Mouse (Mus musculus): ENCODE results near the gene Mafg. TPM values are rescaled to one million over a fixed set of nuclear protein-coding genes. Genes with fewer than 3 reads are reported as not detected.

The Mafg gene
- polyA plus RNA-seq, 1 experiment from 2014 or later, result 35.4 TPM

DNA sequence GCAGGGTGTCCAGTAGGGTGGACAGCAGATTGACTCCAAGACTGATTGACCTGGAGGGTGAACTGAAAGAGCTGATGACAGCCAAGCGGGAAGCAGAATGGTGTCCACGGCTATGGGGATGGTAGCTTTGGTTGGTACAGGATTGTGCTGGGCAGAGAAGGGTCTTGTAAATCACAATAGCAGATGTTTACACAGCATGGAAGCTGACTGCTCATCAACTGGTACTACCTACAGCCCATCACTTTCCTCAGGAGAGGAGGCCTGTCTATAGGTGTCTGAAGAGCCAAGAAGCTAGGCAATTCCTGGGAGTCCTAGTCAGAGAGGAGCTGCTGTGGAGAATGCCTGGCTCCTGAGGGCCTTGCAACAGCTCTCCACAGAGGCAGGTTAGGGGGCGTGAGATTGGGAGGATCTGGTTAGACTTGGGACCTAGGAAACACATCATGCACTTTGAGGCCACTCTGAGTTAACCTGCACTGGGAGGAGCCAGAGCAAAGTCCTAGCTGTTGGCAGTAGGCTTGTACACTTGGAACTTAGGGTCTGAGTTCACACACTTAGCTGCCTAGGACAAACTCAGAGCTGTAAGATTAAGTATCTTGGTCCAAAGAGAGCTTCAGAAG lies 56.9 kb downstream of the Mafg start:
- Histone ChIP-seq H3K4me3 (replicated peaks; ENCODE audit: low read length) (no peak overlapping the region), H3K4me2 (replicated peaks) (no peak overlapping the region), H3K27me3 (ENCODE audit: control insufficient read depth, insufficient read depth, low read length) (no peaks in the 10 kb centered on the region), H3K27ac (no peak overlapping the region), H3K4me1 (replicated peaks; ENCODE audit: control insufficient read depth, insufficient read depth, low read length) (peaks cover 24% of the 10 kb centered on the region), H3K9ac (no peak overlapping the region), H3K36me3 (replicated peaks; ENCODE audit: control insufficient read depth, insufficient read depth) (peaks cover 33% of the 10 kb centered on the region), H3K9me3 (ENCODE audit: control insufficient read depth, low read length) (no peaks in the 10 kb centered on the region)
- 87% methylated on average over 3 of the region's 3 CpGs for WGBS
- ATAC-seq (ENCODE audit: low FRiP score) (no peak), DNase-seq (ENCODE audit: low spot score) (no peak)

DNA sequence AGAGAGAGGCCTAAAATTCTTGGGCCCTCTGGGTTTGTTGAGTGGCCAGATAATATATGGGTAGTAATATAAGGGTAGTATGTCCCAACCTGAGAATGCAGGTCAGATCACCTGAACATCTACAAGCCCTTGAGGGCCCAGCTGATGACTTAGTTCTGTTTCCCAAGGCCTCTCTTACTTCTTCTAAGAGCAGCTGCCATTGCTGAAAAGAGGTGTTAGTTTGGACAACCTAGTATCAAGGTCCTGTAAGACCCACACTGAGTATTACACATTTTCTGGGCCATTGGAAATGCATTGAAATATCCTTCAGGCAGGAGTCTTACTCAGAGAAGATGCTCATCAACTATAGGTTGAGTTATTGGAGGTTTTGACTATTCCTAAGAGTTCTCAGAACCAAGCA lies 57.5 kb downstream of the Mafg start:
- Histone ChIP-seq H3K4me3 (replicated peaks; ENCODE audit: low read length) (no peak overlapping the region), H3K27me3 (ENCODE audit: control insufficient read depth, insufficient read depth, low read length) (no peaks in the 10 kb centered on the region), H3K9ac (no peak overlapping the region), H3K27ac (no peak overlapping the region), H3K4me1 (replicated peaks; ENCODE audit: control insufficient read depth, insufficient read depth, low read length) (peaks cover 30% of the 10 kb centered on the region), H3K4me2 (replicated peaks) (no peak overlapping the region), H3K9me3 (ENCODE audit: control insufficient read depth, low read length) (no peaks in the 10 kb centered on the region), H3K36me3 (replicated peaks; ENCODE audit: control insufficient read depth, insufficient read depth) (peaks cover 38% of the 10 kb centered on the region)
- DNase-seq (ENCODE audit: low spot score) (no peak), ATAC-seq (ENCODE audit: low FRiP score) (no peak)

Small RNA genes lying within 50 kb of the gene (microRNA-seq; reads per million reads assigned to microRNA genes)
- 0.81 reads per million for gene Mir6936

Other genes with a start within 250 kb of the Mafg start
- 37.4 and 39.3 TPM in 2 replicates for gene Nploc4, start 195.9 kb downstream of the Mafg start, polyA plus RNA-seq (2014; fragmentation: Nextera tagmentation; extraction: Ambion mirVana)
- not detected in 2 replicates for gene Tspan10, start 191.0 kb downstream of the Mafg start, polyA plus RNA-seq (2014; fragmentation: Nextera tagmentation; extraction: Ambion mirVana)
- gene Pde6g, start 180.1 kb downstream of the Mafg start, polyA plus RNA-seq (2014; fragmentation: Nextera tagmentation; extraction: Ambion mirVana), result 0.40 TPM in 2 replicates
- gene Oxld1, start 175.5 kb downstream of the Mafg start, polyA plus RNA-seq (2014; fragmentation: Nextera tagmentation; extraction: Ambion mirVana), result 11.4 and 12.4 TPM in 2 replicates
- 19.9 and 20.8 TPM in 2 replicates for gene Ccdc137, start 175.5 kb downstream of the Mafg start, polyA plus RNA-seq (2014; fragmentation: Nextera tagmentation; extraction: Ambion mirVana)
- 56.1 and 56.3 TPM in 2 replicates for gene Arl16, start 166.0 kb downstream of the Mafg start, polyA plus RNA-seq (2014; fragmentation: Nextera tagmentation; extraction: Ambion mirVana)
- gene Mrpl12, start 149.0 kb downstream of the Mafg start, polyA plus RNA-seq (2014; fragmentation: Nextera tagmentation; extraction: Ambion mirVana), result 131 and 132 TPM in 2 replicates
- gene Slc25a10, start 141.8 kb downstream of the Mafg start, polyA plus RNA-seq (2014; fragmentation: Nextera tagmentation; extraction: Ambion mirVana), result 28.5 and 29.8 TPM in 2 replicates
- 0.27 and 0.32 TPM in 2 replicates for gene Gcgr, start 102.9 kb downstream of the Mafg start, polyA plus RNA-seq (2014; fragmentation: Nextera tagmentation; extraction: Ambion mirVana)
- gene Mcrip1, start 83.9 kb downstream of the Mafg start, polyA plus RNA-seq (2014; fragmentation: Nextera tagmentation; extraction: Ambion mirVana), result 248 and 261 TPM in 2 replicates
- 0.29 TPM in 1 of 2 replicates, not detected in the other for gene Ppp1r27, start 82.5 kb downstream of the Mafg start, polyA plus RNA-seq (2014; fragmentation: Nextera tagmentation; extraction: Ambion mirVana)
- gene P4hb, start 60.3 kb downstream of the Mafg start, polyA plus RNA-seq (2014; fragmentation: Nextera tagmentation; extraction: Ambion mirVana), result 295 and 326 TPM in 2 replicates
- gene Arhgdia, start 52.0 kb downstream of the Mafg start, polyA plus RNA-seq (2014; fragmentation: Nextera tagmentation; extraction: Ambion mirVana), result 435 and 490 TPM in 2 replicates
- gene Alyref, start 35.2 kb downstream of the Mafg start, polyA plus RNA-seq (2014; fragmentation: Nextera tagmentation; extraction: Ambion mirVana), result 237 and 252 TPM in 2 replicates
- 227 and 229 TPM in 2 replicates for gene Anapc11, start 35.2 kb downstream of the Mafg start, polyA plus RNA-seq (2014; fragmentation: Nextera tagmentation; extraction: Ambion mirVana)
- 0.83 and 1.5 TPM in 2 replicates for gene Npb, start 25.1 kb downstream of the Mafg start, polyA plus RNA-seq (2014; fragmentation: Nextera tagmentation; extraction: Ambion mirVana)
- 173 and 181 TPM in 2 replicates for gene Pcyt2, start 15.7 kb downstream of the Mafg start, polyA plus RNA-seq (2014; fragmentation: Nextera tagmentation; extraction: Ambion mirVana)
- gene Sirt7, start 8.4 kb downstream of the Mafg start, polyA plus RNA-seq (2014; fragmentation: Nextera tagmentation; extraction: Ambion mirVana), result 35.5 and 37.0 TPM in 2 replicates
- 16.8 and 17.9 TPM in 2 replicates for gene Pycr1, start 10.2 kb upstream of the Mafg start, polyA plus RNA-seq (2014; fragmentation: Nextera tagmentation; extraction: Ambion mirVana)
- gene Myadml2, start 14.6 kb upstream of the Mafg start, polyA plus RNA-seq (2014; fragmentation: Nextera tagmentation; extraction: Ambion mirVana), result 1.1 and 1.4 TPM in 2 replicates
- gene Notum, start 27.6 kb upstream of the Mafg start, polyA plus RNA-seq (2014; fragmentation: Nextera tagmentation; extraction: Ambion mirVana), result 2.2 and 3.5 TPM in 2 replicates
- 123 and 136 TPM in 2 replicates for gene Aspscr1, start 39.4 kb upstream of the Mafg start, polyA plus RNA-seq (2014; fragmentation: Nextera tagmentation; extraction: Ambion mirVana)
- gene Cenpx, start 80.1 kb upstream of the Mafg start, polyA plus RNA-seq (2014; fragmentation: Nextera tagmentation; extraction: Ambion mirVana), result 95.7 and 106 TPM in 2 replicates
- gene Lrrc45, start 80.3 kb upstream of the Mafg start, polyA plus RNA-seq (2014; fragmentation: Nextera tagmentation; extraction: Ambion mirVana), result 52.7 and 56.5 TPM in 2 replicates
- 124 and 134 TPM in 2 replicates for gene Rac3, start 87.9 kb upstream of the Mafg start, polyA plus RNA-seq (2014; fragmentation: Nextera tagmentation; extraction: Ambion mirVana)
- gene Dcxr, start 93.7 kb upstream of the Mafg start, polyA plus RNA-seq (2014; fragmentation: Nextera tagmentation; extraction: Ambion mirVana), result 9.0 and 13.7 TPM in 2 replicates
- 0.64 and 0.90 TPM in 2 replicates for gene Cbr2, start 98.5 kb upstream of the Mafg start, polyA plus RNA-seq (2014; fragmentation: Nextera tagmentation; extraction: Ambion mirVana)
- gene Hmga1b, start 129.2 kb upstream of the Mafg start, polyA plus RNA-seq (2014; fragmentation: Nextera tagmentation; extraction: Ambion mirVana), result 1.8 and 2.2 TPM in 2 replicates
- gene Rfng, start 150.6 kb upstream of the Mafg start, polyA plus RNA-seq (2014; fragmentation: Nextera tagmentation; extraction: Ambion mirVana), result 86.1 and 87.0 TPM in 2 replicates
- 288 and 307 TPM in 2 replicates for gene Gps1, start 150.7 kb upstream of the Mafg start, polyA plus RNA-seq (2014; fragmentation: Nextera tagmentation; extraction: Ambion mirVana)
- gene Dus1l, start 162.8 kb upstream of the Mafg start, polyA plus RNA-seq (2014; fragmentation: Nextera tagmentation; extraction: Ambion mirVana), result 43.8 and 43.9 TPM in 2 replicates
- 119 and 135 TPM in 2 replicates for gene Fasn, start 190.9 kb upstream of the Mafg start, polyA plus RNA-seq (2014; fragmentation: Nextera tagmentation; extraction: Ambion mirVana)

All from hindbrain, embryonic 14.5 days (tissue).